Mouse (Mus musculus): ENCODE measurements around the gene Plcg2.

GRCm38 (mm10) chr8:117545043-117545442, 47.0 kb downstream of the Plcg2 start:
- TF ChIP-seq EP300 (IDR thresholded peaks at IDR 0.05) (no peak), CTCF (IDR thresholded peaks at IDR 0.05) (no peak)

All from lung, postnatal 0 days (tissue).